Mouse (Mus musculus) frontal cortex, postnatal 14 days (tissue): ENCODE measurements around the gene Trmt1.
A peak's percentile ranks its signal among the peaks of the same experiment; 100 is the strongest.

ENCODE experiments used
- DNase-seq, 2 experiments: peaks; one replicate each; pipeline ENCODE4 v3.0.0; 2022; ENCODE audit warnings: low spot score in 2 of 2

The Trmt1 gene

GRCm38 (mm10) chr8:84689091-84689915 is 3.2 kb downstream of the Trmt1 start:
- peak; percentile 81 to 86 for DNase-seq

GRCm38 (mm10) chr8:84693332-84693731 is 7.2 kb downstream of the Trmt1 start:
- no peak for DNase-seq

- no peak for DNase-seq
Observed at GRCm38 (mm10) chr8:84695140-84695539, 9.0 kb downstream of the Trmt1 start.

- no peak for DNase-seq
Observed at GRCm38 (mm10) chr8:84697166-84698130, 11.3 kb downstream of the Trmt1 start.

DNA sequence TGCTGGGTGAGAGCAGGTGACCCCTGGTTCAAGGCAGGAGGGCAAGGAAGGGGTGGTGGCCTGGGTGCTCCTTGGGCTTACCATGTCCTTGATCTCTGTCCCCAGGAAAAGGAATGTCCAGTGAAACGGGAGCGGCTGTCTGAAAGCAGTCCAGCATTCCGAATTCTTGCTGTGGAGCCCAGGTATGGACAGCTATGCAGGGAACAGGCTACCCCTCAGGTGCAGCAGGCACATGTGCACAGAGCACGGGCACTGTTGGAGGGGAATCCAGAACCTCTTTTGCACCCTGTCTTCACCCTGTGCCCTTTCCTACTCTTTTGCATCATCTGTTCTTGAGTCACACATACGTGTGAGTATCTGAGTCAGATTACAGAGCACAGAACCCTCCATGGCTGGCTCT is 12.2 kb downstream of the Trmt1 start:
- DNase-seq: no peak

- DNase-seq: peak in 1 of 2 experiments; percentile 47
Observed at GRCm38 (mm10) chr8:84698929-84699401, 12.9 kb downstream of the Trmt1 start.

- DNase-seq: peak; percentile 54 to 72
Observed at GRCm38 (mm10) chr8:84699861-84700322, 13.8 kb downstream of the Trmt1 start.

- no peak for DNase-seq
Observed at GRCm38 (mm10) chr8:84700526-84700925, 14.4 kb downstream of the Trmt1 start.

- DNase-seq: peak in 1 of 2 experiments; percentile 13
Observed at GRCm38 (mm10) chr8:84700941-84701911, 15.1 kb downstream of the Trmt1 start, which contains the start of gene Lyl1. Gene Lyl1, plus strand, starts transcription at chr8:84701457.

DNA sequence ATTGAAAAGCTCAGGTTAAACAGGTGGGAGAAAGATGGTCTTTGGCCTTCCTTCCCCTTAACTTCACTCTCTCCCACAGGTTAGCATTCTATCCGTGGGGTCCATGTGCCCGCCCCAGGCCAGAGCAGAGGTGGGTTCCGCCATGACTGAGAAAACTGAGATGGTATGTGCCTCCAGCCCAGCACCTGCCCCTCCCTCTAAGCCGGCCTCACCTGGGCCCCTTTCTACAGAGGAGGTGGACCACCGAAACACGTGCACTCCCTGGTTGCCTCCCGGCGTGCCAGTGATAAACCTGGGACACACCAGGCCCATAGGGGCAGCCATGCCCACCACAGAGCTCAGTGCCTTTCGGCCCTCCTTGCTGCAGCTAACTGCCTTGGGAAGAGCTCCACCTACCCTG is 16.5 kb downstream of the Trmt1 start:
- peak in 1 of 2 experiments; percentile 7 for DNase-seq

DNA sequence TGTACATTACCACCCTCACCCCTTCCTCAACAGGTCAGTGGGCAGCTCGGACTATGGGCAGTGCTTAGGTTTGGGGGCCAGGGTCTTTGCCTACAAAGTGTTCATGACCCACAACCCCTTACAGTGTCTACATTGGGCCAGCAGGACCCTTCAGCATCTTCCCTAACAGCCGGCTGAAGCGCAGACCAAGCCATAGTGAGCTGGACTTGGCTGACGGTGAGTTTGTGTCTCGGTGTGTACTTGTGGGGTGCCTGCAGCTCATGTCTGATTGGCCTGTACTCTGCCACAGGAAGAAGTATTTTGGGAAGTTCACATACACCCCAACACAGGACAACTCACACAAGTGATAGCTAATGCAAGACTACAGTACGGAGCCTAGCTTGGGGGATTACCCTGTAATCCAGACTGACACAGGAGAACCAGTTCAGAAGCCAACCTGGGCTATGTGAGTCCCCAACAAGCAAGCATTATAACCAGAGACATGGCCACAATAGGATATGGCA is 16.9 kb downstream of the Trmt1 start:
- DNase-seq: peak in 1 of 2 experiments; percentile 5

- peak in 1 of 2 experiments; percentile 8 for DNase-seq
Observed at GRCm38 (mm10) chr8:84703466-84704249, 17.6 kb downstream of the Trmt1 start.

DNA sequence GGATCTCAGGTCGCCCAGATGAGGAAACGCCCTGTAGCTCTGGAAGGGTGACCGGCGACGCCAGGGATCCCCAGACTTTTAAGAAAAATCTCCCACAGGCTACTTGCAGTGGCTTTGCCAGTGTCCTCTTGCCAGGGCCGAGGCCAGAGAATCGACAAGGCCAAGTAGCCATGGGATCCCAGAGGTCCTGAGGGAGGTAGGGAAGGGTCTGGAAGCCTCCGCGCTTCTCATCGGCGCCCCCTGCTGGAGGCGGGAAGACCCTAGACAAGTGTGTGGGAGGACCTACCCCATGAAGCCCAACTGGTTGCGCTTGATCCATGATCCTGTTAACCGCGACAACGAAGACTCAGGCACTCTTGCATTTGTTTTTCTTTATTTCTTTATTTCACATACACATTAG is 18.2 kb downstream of the Trmt1 start:
- DNase-seq: peak in 1 of 2 experiments; percentile 59

- DNase-seq: no peak
Observed at GRCm38 (mm10) chr8:84704867-84705831, 19.0 kb downstream of the Trmt1 start.

DNA sequence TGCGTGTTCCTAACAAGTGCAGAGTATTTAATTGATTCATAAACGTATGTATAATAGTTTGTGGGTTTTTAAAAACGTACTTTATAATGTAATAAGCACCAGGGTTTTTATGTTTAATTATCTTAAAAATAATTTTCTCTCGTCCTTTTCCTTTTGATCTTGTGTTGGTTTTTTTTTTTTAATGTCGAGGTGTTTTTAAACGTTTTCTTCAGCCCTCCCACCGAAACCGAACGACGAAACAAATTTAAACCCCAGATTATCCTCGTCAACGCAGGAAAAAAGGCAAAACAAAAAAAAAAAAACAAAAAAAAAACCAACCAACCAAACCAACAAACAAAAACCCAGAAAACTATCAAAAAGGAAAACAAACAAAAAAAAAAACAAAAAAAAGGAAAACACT is 19.9 kb downstream of the Trmt1 start:
- DNase-seq: no peak

- no peak for DNase-seq
Observed at GRCm38 (mm10) chr8:84706610-84707266, 20.6 kb downstream of the Trmt1 start.

DNA sequence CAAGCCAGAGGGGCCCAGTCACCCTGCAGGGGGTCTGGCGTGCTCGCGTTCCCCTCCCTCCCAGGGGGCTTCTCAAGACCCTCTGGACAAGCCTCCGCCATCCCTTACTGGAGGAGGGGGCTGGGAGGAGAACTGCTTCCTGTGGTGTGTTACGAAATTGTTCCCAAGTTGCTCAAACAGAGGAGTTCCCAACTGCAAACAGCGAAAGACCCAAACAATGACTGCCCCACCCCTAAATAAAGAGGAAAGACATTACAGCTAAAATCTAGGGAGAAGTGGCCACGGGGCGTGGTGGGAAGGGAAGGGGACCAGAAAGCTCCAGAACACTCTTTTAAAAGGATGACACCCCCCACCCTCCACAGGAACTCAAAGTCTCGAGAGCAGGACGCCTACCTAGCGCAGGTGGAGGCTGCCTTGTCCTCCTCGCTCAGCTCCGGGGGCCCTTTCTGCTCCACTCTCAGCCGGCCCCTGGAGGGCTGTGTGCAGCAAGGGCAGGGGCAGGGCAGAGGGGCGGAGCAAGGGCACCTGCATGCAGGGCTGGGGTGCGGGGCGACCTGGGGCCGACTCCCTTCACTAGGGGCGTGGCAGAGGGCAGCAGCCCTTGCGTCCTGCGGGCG is 21.3 kb downstream of the Trmt1 start:
- no peak for DNase-seq

DNA sequence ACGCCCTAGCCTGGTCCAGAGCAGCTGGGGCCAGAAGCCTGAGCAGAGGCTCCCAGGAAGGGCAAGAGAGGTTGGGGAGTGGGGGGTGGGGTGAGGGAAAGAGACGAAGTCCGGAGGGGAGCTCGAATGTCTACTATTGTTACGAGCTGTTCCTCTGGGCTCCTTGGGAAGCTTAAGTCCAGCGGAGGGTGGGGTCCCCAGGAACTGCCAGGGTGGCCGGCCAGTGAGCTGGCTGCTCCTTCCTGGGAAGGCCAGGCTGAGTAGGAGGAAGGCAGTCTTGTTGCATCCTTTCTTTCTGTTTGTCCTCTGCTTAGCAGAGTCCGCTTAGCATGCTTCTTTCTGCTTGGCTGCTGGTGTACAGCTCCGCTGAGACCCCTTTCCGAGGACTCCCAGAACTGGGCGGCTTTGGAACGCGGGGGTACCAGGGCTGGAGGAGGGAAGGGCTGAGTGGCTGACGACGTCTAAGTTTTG is 22.0 kb downstream of the Trmt1 start:
- no peak for DNase-seq
